In the genomic region with DNA sequence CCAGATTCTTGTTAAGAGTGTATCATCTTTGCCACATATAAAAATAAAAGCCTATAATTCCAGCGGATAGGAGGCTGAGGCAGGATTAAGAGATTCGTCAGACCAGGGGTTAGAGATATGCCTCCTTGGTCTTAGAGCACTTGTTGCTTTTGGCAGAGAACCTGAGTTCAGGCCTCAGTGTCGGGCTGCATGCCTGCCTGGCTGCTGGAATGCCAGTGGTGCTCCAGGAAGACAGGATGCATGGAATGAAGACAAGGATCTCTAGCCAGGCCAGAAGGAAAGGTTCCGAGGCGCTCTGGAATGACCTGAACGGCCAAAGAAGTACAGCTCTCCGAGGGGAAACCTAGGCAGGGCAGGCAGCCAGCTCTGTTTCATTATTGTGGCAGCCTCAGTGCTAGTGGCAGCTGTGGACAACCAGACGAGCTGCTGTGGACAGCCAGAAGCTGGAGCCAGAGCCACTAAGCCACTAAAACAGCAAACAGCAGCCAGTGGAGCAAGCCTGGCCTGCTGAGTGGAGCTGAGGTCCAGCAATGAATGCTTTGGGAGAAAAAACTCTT, we compare ENCODE assay signal across 18 mouse cellular contexts. TPM values are rescaled to one million over a fixed set of nuclear protein-coding genes. Genes with fewer than 3 reads are reported as not detected.
A peak's percentile ranks its signal among the peaks of the same experiment; 100 is the strongest.
DNase-seq lines count a peak whose midpoint lies in the region; ATAC-seq and TF ChIP-seq lines count a peak whose summit lies in the region.
"Had no signal": no experiment of that assay in that cellular context is flagged by ENCODE, and none has a peak within 500 bp of the region (broad histone marks: within the 10 kb centered on the region; RNA-seq: fewer than 3 reads in every experiment).

No protein-coding gene starts in this region.

- H3K4me3 ChIP-seq in kidney, postnatal 0 days (replicated peaks; ENCODE audit: low read depth, low read length) = no peak overlapping the region
- no peak overlapping the region for H3K4me3 ChIP-seq in kidney, embryonic 14.5 days (ENCODE audit: low read length)
- H3K4me3 ChIP-seq in forebrain, embryonic 14.5 days (ENCODE audit: low read depth, low read length) = no peak overlapping the region
- H3K4me3 ChIP-seq: megakaryocyte, embryonic 14.5 days had no signal

- TF ChIP-seq CTCF in kidney, postnatal 0 days (IDR thresholded peaks at IDR 0.05; ENCODE audit: low read depth) = no peak

- H3K4me2 ChIP-seq in kidney, postnatal 0 days (ENCODE audit: low read length) = no peak overlapping the region
- H3K4me2 ChIP-seq in kidney, embryonic 14.5 days (replicated peaks; ENCODE audit: low read depth, low read length) = no peak overlapping the region
- no peak overlapping the region for H3K4me2 ChIP-seq in forebrain, embryonic 14.5 days (ENCODE audit: low read length)

- 55% methylated on average over 8 of the region's 8 CpGs for WGBS in kidney, postnatal 0 days
- 68% methylated on average over 8 of the region's 8 CpGs for WGBS in kidney, embryonic 14.5 days
- 77% methylated on average over 8 of the region's 8 CpGs for whole genome bisulfite sequencing in forebrain, embryonic 14.5 days

- intact Hi-C loops in heart, postnatal 25 days (cut with DNase I) = no loop called here

- peak; percentile 26 for DNase-seq in gastrocnemius, postnatal 10 days
- DNase-seq in gastrocnemius, adult 8-10 months (ENCODE audit: low spot score in 2 of 2) = no peak
- DNase-seq in kidney, postnatal 0 days (ENCODE audit: low spot score) = no peak
- DNase-seq in heart, postnatal 25 days (ENCODE audit: low spot score) = peak; percentile 44
- DNase-seq in lung, postnatal 14 days = peak; percentile 60
- DNase-seq in urinary bladder, adult 2 months (ENCODE audit: low spot score) = no peak
- no peak for DNase-seq in forebrain, embryonic 14.5 days (ENCODE audit: low spot score)
- DNase-seq: B cell, adult 2 months; forebrain, postnatal 0 days; thymus, adult 2 months had no signal

- H3K36me3 ChIP-seq in kidney, postnatal 0 days (ENCODE audit: insufficient read depth, low read length) = no peaks in the 10 kb centered on the region
- H3K36me3 ChIP-seq in kidney, embryonic 14.5 days (ENCODE audit: control insufficient read depth, insufficient read depth, low read length) = no peaks in the 10 kb centered on the region
- no peaks in the 10 kb centered on the region for H3K36me3 ChIP-seq in forebrain, embryonic 14.5 days (ENCODE audit: control insufficient read depth, insufficient read depth, low read length)

- no peak for ATAC-seq in kidney, postnatal 0 days (replicated peaks; ENCODE audit: low FRiP score, low read depth)
- ATAC-seq in kidney, embryonic 14.5 days (ENCODE audit: low FRiP score, low TSS enrichment) = no peak
- ATAC-seq in forebrain, embryonic 14.5 days = no peak
- ATAC-seq: forebrain, postnatal 0 days; hindbrain, embryonic 16.5 days; midbrain, embryonic 16.5 days had no signal

- H3K9ac ChIP-seq in kidney, postnatal 0 days (ENCODE audit: low read depth, low read length) = no peak overlapping the region
- H3K9ac ChIP-seq in kidney, embryonic 14.5 days (ENCODE audit: low read depth, low read length) = no peak overlapping the region
- no peak overlapping the region for H3K9ac ChIP-seq in forebrain, embryonic 14.5 days (ENCODE audit: low read length)
- H3K9ac ChIP-seq: forebrain, postnatal 0 days; liver, embryonic 14.5 days had no signal

- no peaks in the 10 kb centered on the region for H3K27me3 ChIP-seq in kidney, postnatal 0 days (ENCODE audit: insufficient read depth, low read length)
- H3K27me3 ChIP-seq in kidney, embryonic 14.5 days (ENCODE audit: control insufficient read depth, insufficient read depth, low read length) = no peaks in the 10 kb centered on the region
- H3K27me3 ChIP-seq in forebrain, embryonic 14.5 days (replicated peaks; ENCODE audit: control insufficient read depth, insufficient read depth, low read length) = no peaks in the 10 kb centered on the region

- H3K4me1 ChIP-seq in kidney, postnatal 0 days (replicated peaks; ENCODE audit: insufficient read depth, low read length) = no peaks in the 10 kb centered on the region
- peaks cover 12% of the 10 kb centered on the region; the same call in 1 of the 2 replicates for H3K4me1 ChIP-seq in kidney, embryonic 14.5 days (ENCODE audit: control insufficient read depth, insufficient read depth, low read length)
- H3K4me1 ChIP-seq in forebrain, embryonic 14.5 days (ENCODE audit: control insufficient read depth, insufficient read depth, low read length) = 0 out of 2 replicates have a peak, but pooled peaks cover under 1% of the 10 kb centered on the region

- no peaks in the 10 kb centered on the region for H3K9me3 ChIP-seq in kidney, postnatal 0 days (replicated peaks; ENCODE audit: low read length)
- H3K9me3 ChIP-seq in kidney, embryonic 14.5 days (ENCODE audit: control insufficient read depth, low read length) = no peaks in the 10 kb centered on the region
- H3K9me3 ChIP-seq in forebrain, embryonic 14.5 days (replicated peaks; ENCODE audit: control insufficient read depth, low read length) = no peaks in the 10 kb centered on the region

- 0 out of 2 replicates have a peak overlapping the region, but pooled peaks have one; percentile 19 for H3K27ac ChIP-seq in kidney, postnatal 0 days
- H3K27ac ChIP-seq in kidney, embryonic 14.5 days (ENCODE audit: low read depth, low read length) = no peak overlapping the region
- H3K27ac ChIP-seq in forebrain, embryonic 14.5 days (ENCODE audit: low read depth, low read length) = no peak overlapping the region
- H3K27ac ChIP-seq: liver, embryonic 14.5 days had no signal

RNA-seq across cellular contexts. Expression of a gene that starts 6.4 kb away (rescaled TPM):
- total RNA-seq in gastrocnemius, postnatal 10 days (2021) = 10 to 100 TPM; 30.5 to 36.6 TPM
- 10 to 100 TPM; 18.1 to 27.8 (median 23.0) TPM for total RNA-seq in gastrocnemius, adult 8-10 months (2022)
- polyA plus RNA-seq in kidney, postnatal 0 days (2015; fragmentation: Nextera tagmentation; extraction: Ambion mirVana) = 10.3 and 10.9 TPM in 2 replicates
- 12.6 and 26.6 TPM in 2 replicates for polyA plus RNA-seq in kidney, embryonic 14.5 days (2014; fragmentation: Nextera tagmentation; extraction: Ambion mirVana)
- total RNA-seq in heart, postnatal 25 days (2021) = 10 to 100 TPM; 34.2 to 35.8 TPM
- 17.8 and 24.8 TPM in 2 replicates for polyA plus RNA-seq in urinary bladder, adult 2 months (2012; rRNA removed)
- 29.6 and 36.1 TPM in 2 replicates for polyA plus RNA-seq in forebrain, embryonic 14.5 days (2014; fragmentation: Nextera tagmentation; extraction: Ambion mirVana)

RNA-seq across cellular contexts. Expression of a gene that starts 54.4 kb away (rescaled TPM):
- not detected for total RNA-seq in gastrocnemius, postnatal 10 days (2021)
- not detected for total RNA-seq in gastrocnemius, adult 8-10 months (2022)
- not detected in 2 replicates for polyA plus RNA-seq in kidney, postnatal 0 days (2015; fragmentation: Nextera tagmentation; extraction: Ambion mirVana)
- not detected in 2 replicates for polyA plus RNA-seq in kidney, embryonic 14.5 days (2014; fragmentation: Nextera tagmentation; extraction: Ambion mirVana)
- total RNA-seq in heart, postnatal 25 days (2021) = not detected
- polyA plus RNA-seq in urinary bladder, adult 2 months (2012; rRNA removed) = not detected in 2 replicates
- not detected in 2 replicates for polyA plus RNA-seq in forebrain, embryonic 14.5 days (2014; fragmentation: Nextera tagmentation; extraction: Ambion mirVana)
- total RNA-seq: forebrain, postnatal 0 days had no signal
- polyA plus RNA-seq: embryonic facial prominence, embryonic 11.5 days; forebrain, postnatal 0 days; gonadal fat pad, adult 2 months; hindbrain, embryonic 16.5 days; limb, embryonic 11.5 days; liver, embryonic 14.5 days; midbrain, embryonic 16.5 days had no signal

Comparison
In these comparisons a context has a peak if more than half of its experiments do, and no peak if none do; other contexts are left out.
1. DNase-seq: peak in gastrocnemius, postnatal 10 days (single experiment), heart, postnatal 25 days (single experiment) and lung, postnatal 14 days (single experiment); none in gastrocnemius, adult 8-10 months (0 of 2), kidney, postnatal 0 days (single experiment), urinary bladder, adult 2 months (single experiment) and forebrain, embryonic 14.5 days (single experiment).